Mouse (Mus musculus) left cerebral cortex, postnatal 36 days (tissue): Measurements from ENCODE around the gene Zfp318. TPM values are rescaled to one million over a fixed set of nuclear protein-coding genes. Genes with fewer than 3 reads are reported as not detected.

ENCODE experiments used
- DNase-seq, 2 experiments: peaks; one replicate each; pipeline ENCODE4 v3.0.0; 2021 to 2022; ENCODE audit warnings: low spot score in 2 of 2, mixed read lengths in 1 of 2
- intact Hi-C: fragments of 180-260 bp; cut with DNase I; formaldehyde crosslinking; loops from one replicate; pipeline ENCODE4 v1.15.1; 2025
- total RNA-seq, 2 experiments: library from RNA; stranded (reverse); gene quantifications; 2 replicates each; pipeline ENCODE4 v1.2.3; 2021

The Zfp318 gene
- total RNA-seq, 2 experiments from 2014 or later, result 54.1 to 64.3 TPM

- no peak for DNase-seq
- intact Hi-C loops, result no loop called here
Observed at GRCm38 (mm10) chr17:46444839-46445579, 61.5 kb downstream of the Zfp318 start.

- intact Hi-C loops, result no loop called here
Observed at GRCm38 (mm10) chr17:46446264-46446663, 62.7 kb downstream of the Zfp318 start.

DNA sequence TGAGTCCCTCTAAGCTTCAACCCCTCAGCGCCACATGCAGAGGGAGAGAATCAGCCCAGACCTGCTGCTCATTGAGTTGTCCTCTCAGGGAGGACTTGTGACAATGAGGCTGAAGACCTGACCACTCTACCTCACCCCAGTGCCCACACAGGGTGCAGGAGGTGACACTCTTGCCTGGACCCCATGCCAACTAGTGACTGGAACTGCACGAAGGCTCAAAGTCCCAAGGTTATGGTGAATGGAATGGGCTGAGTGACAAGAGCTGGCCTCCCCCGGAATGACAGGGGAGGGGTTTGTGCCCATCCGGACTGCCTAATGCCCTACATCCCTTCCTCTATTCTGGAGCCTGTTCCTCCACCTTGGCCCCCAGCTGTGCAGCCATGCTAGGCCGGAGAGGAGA lies 69.2 kb downstream of the Zfp318 start:
- intact Hi-C loops, result no loop called here
- no peak for DNase-seq

More at GRCm38 (mm10) chr17:46446264-46446663, 62.7 kb downstream of the Zfp318 start:
- no peak for DNase-seq

DNA sequence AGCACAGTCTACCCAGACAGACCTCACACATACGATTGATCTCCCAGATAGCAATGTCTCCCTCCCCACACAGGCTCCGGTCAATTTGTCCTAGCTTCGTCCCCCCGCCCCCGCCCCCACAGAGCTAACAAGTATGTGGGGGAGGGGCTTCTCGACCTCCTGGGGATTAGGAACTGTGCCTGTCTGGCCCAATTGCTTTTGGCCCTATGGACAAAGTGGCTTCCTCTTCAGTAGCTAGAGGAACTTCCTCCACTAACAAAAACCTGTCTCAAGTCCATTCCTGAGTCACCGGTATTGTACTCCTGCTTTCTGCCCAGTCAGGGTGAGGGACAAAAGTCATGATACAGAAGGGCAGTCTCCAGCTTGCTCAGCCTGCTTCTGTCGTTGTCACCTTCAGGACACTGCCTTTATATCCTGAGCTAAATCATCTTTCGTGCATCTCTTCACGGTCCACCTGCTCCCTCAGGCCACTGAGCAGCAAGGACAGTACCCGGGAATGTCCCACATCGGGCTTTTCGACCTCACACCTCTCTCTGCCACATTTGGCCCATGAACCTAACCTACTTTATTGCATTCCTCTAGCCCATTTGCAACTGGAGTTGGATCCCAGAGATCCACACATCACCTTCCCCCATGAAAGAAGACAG lies 69.9 kb downstream of the Zfp318 start:
- intact Hi-C loops, result no loop called here

GRCm38 (mm10) chr17:46453970-46454411 lies 70.5 kb downstream of the Zfp318 start:
- intact Hi-C loops, result no loop called here
- DNase-seq, result no peak

More for the DNA sequence above, 69.9 kb downstream of the Zfp318 start:
- DNase-seq, result no peak

GRCm38 (mm10) chr17:46454539-46454938 lies 71.0 kb downstream of the Zfp318 start:
- intact Hi-C loops, result no loop called here
- no peak for DNase-seq

GRCm38 (mm10) chr17:46455110-46455691 lies 71.7 kb downstream of the Zfp318 start:
- DNase-seq, result no peak
- intact Hi-C loops, result no loop called here

DNA sequence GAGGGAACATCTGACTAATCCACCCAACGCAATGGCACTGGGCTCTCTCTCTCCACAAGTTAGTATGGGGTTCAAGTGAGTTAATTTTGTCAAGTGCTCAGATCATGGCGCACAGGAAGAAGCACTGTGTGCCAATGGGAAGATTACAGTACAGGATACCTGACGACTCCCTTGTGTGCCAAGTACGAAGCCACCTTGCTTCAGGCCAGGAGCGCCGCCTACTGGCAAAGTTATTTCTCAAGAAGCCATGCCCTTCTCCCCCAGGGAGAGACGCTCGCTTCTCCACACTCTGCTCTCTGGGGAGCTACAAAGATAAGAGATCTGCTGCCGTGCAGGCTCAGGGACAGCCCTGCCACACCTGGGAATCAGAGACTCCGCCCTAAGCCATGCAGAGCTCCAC lies 74.3 kb downstream of the Zfp318 start:
- intact Hi-C loops, result no loop called here
- DNase-seq, result no peak

GRCm38 (mm10) chr17:46458439-46458838 lies 74.9 kb downstream of the Zfp318 start:
- DNase-seq, result no peak

GRCm38 (mm10) chr17:46460673-46461072 lies 77.1 kb downstream of the Zfp318 start:
- intact Hi-C loops, result no loop called here
- DNase-seq, result no peak

More at GRCm38 (mm10) chr17:46458439-46458838, 74.9 kb downstream of the Zfp318 start:
- intact Hi-C loops, result no loop called here

- DNase-seq, result no peak
- intact Hi-C loops, result no loop called here
Observed at GRCm38 (mm10) chr17:46461347-46461746, 77.8 kb downstream of the Zfp318 start.

DNA sequence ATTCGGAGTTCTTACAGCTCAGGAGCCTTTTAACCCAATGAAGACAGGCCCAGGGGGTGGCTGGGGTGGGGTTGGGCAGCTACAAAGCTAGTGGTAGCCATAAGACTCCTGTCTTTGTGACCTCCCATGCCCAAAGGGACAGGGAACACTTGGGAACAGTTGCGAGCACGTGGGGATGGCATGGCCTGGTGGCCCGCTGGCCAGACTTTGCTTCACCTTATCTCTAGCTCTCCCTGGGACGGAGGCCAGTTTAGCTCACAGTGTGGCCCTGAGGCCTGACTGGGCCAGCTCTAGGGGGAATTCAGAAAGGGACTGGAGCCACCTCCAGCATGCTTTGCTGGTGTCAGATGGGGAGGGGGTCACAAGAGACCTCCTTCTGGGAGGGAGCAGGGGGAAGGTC lies 78.7 kb downstream of the Zfp318 start:
- intact Hi-C loops, result no loop called here

GRCm38 (mm10) chr17:46467830-46468229 lies 84.3 kb downstream of the Zfp318 start:
- DNase-seq, result no peak
- intact Hi-C loops, result no loop called here

More for the DNA sequence above, 78.7 kb downstream of the Zfp318 start:
- DNase-seq, result no peak

Other genes starting within 250 kb of the Zfp318 start
- 10 to 100 TPM; 17.7 to 19.5 TPM for gene Rsph9, start 239.5 kb upstream of the Zfp318 start, total RNA-seq
- gene Mad2l1bp, start 230.2 kb upstream of the Zfp318 start, total RNA-seq, result 10 to 100 TPM; 11.4 to 15.5 TPM
- gene Gtpbp2, start 222.7 kb upstream of the Zfp318 start, total RNA-seq, result 100 to 1,000 TPM in 1 of 2 experiments, 10 to 100 TPM in 1; 89.4 to 135 TPM
- 1 to 10 TPM; 6.3 to 7.1 TPM for gene Polh, start 181.1 kb upstream of the Zfp318 start, total RNA-seq
- gene Xpo5, start 180.9 kb upstream of the Zfp318 start, total RNA-seq, result 10 to 100 TPM; 39.3 to 42.9 TPM
- 10 to 100 TPM; 36.3 to 38.8 TPM for gene Polr1c, start 135.7 kb upstream of the Zfp318 start, total RNA-seq
- gene Yipf3, start 135.7 kb upstream of the Zfp318 start, total RNA-seq, result 10 to 100 TPM; 84.6 to 85.6 TPM
- gene Lrrc73, start 130.2 kb upstream of the Zfp318 start, total RNA-seq, result 10 to 100 TPM; 63.1 to 73.6 TPM
- gene Tjap1, start 100.7 kb upstream of the Zfp318 start, total RNA-seq, result 10 to 100 TPM; 35.9 to 48.4 TPM
- gene Dlk2, start 86.3 kb upstream of the Zfp318 start, total RNA-seq, result 10 to 100 TPM; 50.7 to 71.8 TPM
- 10 to 100 TPM in 1 of 2 experiments, 1 to 10 TPM in 1; 8.1 to 11.9 TPM for gene Abcc10, start 55.4 kb upstream of the Zfp318 start, total RNA-seq
- 1 to 10 TPM; 1.7 to 6.5 TPM for gene Crip3, start 45.2 kb downstream of the Zfp318 start, total RNA-seq
- under 1 TPM in 1 of 2 experiments, not detected in 1; 0.20 TPM for gene Slc22a7, start 54.7 kb downstream of the Zfp318 start, total RNA-seq
- 100 to 1,000 TPM; 126 to 139 TPM for gene Ttbk1, start 103.9 kb downstream of the Zfp318 start, total RNA-seq
- 1 to 10 TPM; 3.5 to 5.4 TPM for gene Dnph1, start 113.0 kb downstream of the Zfp318 start, total RNA-seq
- 10 to 100 TPM; 58.8 to 76.6 TPM for gene Cul9, start 162.7 kb downstream of the Zfp318 start, total RNA-seq
- 10 to 100 TPM; 55.6 to 68.4 TPM for gene Srf, start 172.4 kb downstream of the Zfp318 start, total RNA-seq
- gene Ptk7, start 245.8 kb downstream of the Zfp318 start, total RNA-seq, result 10 to 100 TPM; 10.3 to 11.0 TPM